Mouse (Mus musculus): ENCODE data around the gene Cox7a1. TPM values are rescaled to one million over a fixed set of nuclear protein-coding genes. Genes with fewer than 3 reads are reported as not detected.
"Not testable (repeated sequence)": the region's sequence is repeated elsewhere in the genome, so short reads cannot be mapped to it uniquely, and the experiment has no call there.

Gene Cox7a1
- polyA plus RNA-seq, 1 experiment from 2014 or later = 4.5 TPM

DNA sequence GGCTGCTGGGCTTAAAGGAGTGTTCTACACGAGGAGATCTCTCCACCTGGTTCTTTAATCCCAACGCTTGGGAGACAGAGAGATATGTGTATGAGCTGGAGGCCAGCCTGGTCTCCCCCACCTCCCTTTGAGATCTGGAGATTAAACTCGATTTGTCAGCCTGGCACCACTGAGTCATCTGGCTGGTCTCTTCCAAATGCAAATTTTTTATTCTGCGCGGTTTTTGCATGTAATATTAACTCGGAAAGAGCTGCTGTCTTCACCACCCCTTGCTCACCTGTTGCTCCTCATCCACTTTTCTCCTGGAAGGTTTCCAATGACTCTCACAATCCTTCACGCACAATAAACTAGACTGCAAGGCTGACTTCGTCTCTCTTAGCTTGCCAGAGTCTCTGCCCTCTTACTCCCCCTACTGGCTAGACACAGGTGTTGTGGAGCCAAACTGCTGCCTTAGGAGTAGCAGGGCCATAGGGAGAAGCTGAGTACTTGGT, 14.6 kb downstream of the Cox7a1 start, which contains the start of gene Capns1:
Gene Capns1 (minus strand): TSS at position 331 of the 491 bp plus-strand sequence.
- Histone ChIP-seq H3K4me2 (0 out of 2 replicates have a peak within 1 kb of the TSS, but pooled peaks have one; percentile 10), H3K9me3 (ENCODE audit: low read depth, low read length) (no peaks in the 10 kb centered on the region), H3K4me3 (ENCODE audit: low read depth, low read length) (no peak within 1 kb of the TSS), H3K9ac (no peak within 1 kb of the TSS), H3K4me1 (ENCODE audit: insufficient read depth) (peaks cover under 1% of the 10 kb centered on the region; the same call in 1 of the 2 replicates), H3K27ac (ENCODE audit: low read depth) (peak within 1 kb of the TSS; percentile 9; the same call in 1 of the 2 replicates), H3K27me3 (ENCODE audit: insufficient read depth, low read length) (no peaks in the 10 kb centered on the region), H3K36me3 (ENCODE audit: insufficient read depth) (no peaks in the 10 kb centered on the region)
- WGBS = 10% methylated on average over 8 of the region's 8 CpGs
- DNase-seq = peak; percentile 93
- ATAC-seq (ENCODE audit: insufficient read depth) = no peak
- peak; percentile 90 for TF ChIP-seq CTCF (IDR thresholded peaks at IDR 0.05; ENCODE audit: low read depth)

DNA sequence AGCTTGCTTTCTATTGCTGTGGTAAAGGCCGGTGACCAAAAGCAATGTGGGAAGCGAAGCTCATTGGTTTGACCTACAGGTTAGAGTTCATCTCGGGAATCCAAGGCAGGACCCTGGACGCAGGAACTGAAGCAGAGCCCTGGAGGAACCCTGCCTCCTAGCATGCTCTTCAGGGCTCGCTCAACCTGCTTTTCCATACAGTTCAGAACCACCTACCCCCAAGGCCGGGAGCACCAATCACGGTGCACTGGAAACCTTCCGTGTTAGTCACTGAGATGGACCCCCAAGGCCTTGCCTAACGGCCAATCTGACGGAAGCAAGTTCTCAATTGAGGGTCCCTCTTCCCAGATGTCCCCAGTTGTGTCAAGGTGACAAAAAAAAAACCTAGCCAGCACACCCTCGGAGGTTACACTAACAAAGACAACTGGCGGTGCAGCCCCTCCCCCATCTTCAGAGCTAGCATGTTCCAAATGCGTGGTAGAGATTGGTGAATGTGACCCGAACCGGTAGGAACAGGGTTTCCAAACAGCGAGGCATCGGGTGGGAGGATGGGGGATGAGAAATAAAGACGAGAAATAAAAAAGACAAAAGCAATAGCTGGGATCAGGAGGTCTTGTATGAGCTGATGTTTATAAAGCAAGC, 15.7 kb downstream of the Cox7a1 start:
- H3K36me3 ChIP-seq (ENCODE audit: insufficient read depth) = no peaks in the 10 kb centered on the region
- no peak for DNase-seq
- H3K27ac ChIP-seq (ENCODE audit: low read depth) = no peak overlapping the region
- no peak overlapping the region for H3K4me2 ChIP-seq
- no peaks in the 10 kb centered on the region for H3K27me3 ChIP-seq (ENCODE audit: insufficient read depth, low read length)
- H3K4me1 ChIP-seq (ENCODE audit: insufficient read depth) = no peaks in the 10 kb centered on the region
- no peak overlapping the region for H3K4me3 ChIP-seq (ENCODE audit: low read depth, low read length)
- no peaks in the 10 kb centered on the region for H3K9me3 ChIP-seq (ENCODE audit: low read depth, low read length)
- H3K9ac ChIP-seq = no peak overlapping the region
- no peak for TF ChIP-seq CTCF (IDR thresholded peaks at IDR 0.05; ENCODE audit: low read depth)
- no peak for ATAC-seq (ENCODE audit: insufficient read depth)
- 67% methylated on average over 18 of the region's 18 CpGs for WGBS

DNA sequence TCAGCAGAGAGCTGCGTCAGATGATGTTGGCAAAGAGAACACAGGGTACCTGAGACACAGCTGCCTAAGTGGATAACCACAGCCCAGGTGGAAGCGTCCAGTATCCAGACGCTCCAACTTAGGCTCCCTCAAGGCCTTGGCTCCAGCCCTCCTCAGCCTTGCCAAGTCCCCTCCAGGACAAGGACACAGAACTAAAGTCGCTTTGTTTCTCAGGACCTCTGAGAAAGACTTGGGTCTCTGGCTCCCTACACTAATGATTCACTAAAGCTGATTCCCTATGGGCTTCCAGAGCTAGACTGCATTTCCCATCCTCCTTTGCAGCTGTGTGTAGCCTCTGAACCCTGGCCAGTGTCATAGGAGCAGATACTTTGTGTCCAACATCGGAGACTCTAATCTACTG, 16.3 kb downstream of the Cox7a1 start:
- no peaks in the 10 kb centered on the region for H3K36me3 ChIP-seq (ENCODE audit: insufficient read depth)
- no peaks in the 10 kb centered on the region for H3K9me3 ChIP-seq (ENCODE audit: low read depth, low read length)
- H3K4me3 ChIP-seq (ENCODE audit: low read depth, low read length) = no peak overlapping the region
- 77% methylated on average over 5 of the region's 5 CpGs for WGBS
- no peak overlapping the region for H3K27ac ChIP-seq (ENCODE audit: low read depth)
- no peak overlapping the region for H3K9ac ChIP-seq
- H3K27me3 ChIP-seq (ENCODE audit: insufficient read depth, low read length) = no peaks in the 10 kb centered on the region
- H3K4me2 ChIP-seq = no peak overlapping the region
- no peak for TF ChIP-seq CTCF (IDR thresholded peaks at IDR 0.05; ENCODE audit: low read depth)
- ATAC-seq (ENCODE audit: insufficient read depth) = no peak
- H3K4me1 ChIP-seq (ENCODE audit: insufficient read depth) = no peaks in the 10 kb centered on the region
- no peak for DNase-seq

DNA sequence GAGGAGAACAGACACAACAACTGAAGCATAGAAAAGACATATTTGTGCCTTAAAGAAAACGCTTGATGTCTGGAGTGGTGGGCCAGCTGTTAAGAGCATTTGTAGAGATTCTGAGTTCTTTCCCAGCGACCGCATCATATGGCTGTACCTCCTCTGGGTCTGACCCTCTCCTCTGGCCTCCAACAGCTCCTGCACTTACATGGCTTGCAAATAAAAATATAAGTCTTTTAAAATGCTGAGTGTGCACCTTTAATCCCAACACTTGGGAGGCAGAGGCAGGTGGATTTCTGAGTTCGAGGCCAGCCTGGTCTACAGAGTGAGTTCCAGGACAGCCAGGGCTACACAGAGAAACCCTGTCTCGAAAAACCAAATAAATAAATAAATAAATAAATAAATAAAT, 16.7 kb downstream of the Cox7a1 start:
- not testable (repeated sequence) for DNase-seq; ATAC-seq (ENCODE audit: insufficient read depth); H3K27me3 ChIP-seq (ENCODE audit: insufficient read depth, low read length); H3K9me3 ChIP-seq (ENCODE audit: low read depth, low read length); H3K9ac ChIP-seq; H3K27ac ChIP-seq (ENCODE audit: low read depth); H3K4me2 ChIP-seq; H3K4me1 ChIP-seq (ENCODE audit: insufficient read depth); H3K4me3 ChIP-seq (ENCODE audit: low read depth, low read length); H3K36me3 ChIP-seq (ENCODE audit: insufficient read depth)
- 78% methylated on average over 5 of the region's 5 CpGs for WGBS

DNA sequence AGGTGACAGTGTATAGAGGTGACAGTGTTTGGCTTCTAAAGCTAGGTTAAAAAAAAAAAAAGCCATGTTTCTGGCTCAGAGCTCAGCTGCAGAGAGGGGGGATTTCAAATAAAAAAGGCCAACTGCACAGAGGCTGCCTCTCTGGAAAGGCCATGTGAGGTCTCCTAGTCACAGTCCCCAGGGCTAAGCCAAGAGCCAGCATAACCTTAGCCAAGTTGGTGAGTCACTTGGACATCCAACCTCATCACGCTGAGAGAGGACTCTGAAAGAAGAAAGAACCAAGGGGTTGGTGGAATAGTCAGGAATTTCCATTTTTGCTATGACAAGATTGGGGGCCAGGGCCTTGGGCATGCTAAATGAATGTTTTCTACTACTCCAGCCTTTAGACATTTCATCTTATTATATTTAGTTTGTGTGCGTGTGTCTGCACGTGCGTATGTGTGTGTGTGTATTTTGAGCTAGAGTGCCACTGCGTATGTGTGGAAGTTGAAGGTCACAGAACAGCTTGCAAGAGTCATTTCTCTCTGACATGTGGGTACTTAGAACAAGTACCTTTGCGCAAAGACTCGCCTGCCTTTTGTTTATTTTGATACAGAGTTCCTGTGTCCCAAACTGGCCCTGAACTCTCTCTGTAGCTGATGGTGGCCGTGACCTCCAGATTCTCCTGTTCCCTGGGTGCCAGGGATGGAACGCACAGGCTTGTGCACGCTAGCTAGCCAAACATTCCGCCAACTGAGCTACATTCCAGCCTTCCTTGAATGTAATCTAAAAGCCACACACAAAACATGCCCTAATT, 19.1 kb downstream of the Cox7a1 start:
- H3K4me2 ChIP-seq = no peak overlapping the region
- ATAC-seq (ENCODE audit: insufficient read depth) (no peak), DNase-seq (no peak)
- no peaks in the 10 kb centered on the region for H3K36me3 ChIP-seq (ENCODE audit: insufficient read depth)
- H3K9ac ChIP-seq = no peak overlapping the region
- H3K27ac ChIP-seq (ENCODE audit: low read depth) = no peak overlapping the region
- H3K27me3 ChIP-seq (ENCODE audit: insufficient read depth, low read length) = no peaks in the 10 kb centered on the region
- H3K9me3 ChIP-seq (ENCODE audit: low read depth, low read length) = no peaks in the 10 kb centered on the region
- no peaks in the 10 kb centered on the region for H3K4me1 ChIP-seq (ENCODE audit: insufficient read depth)
- 40% methylated on average over 11 of the region's 11 CpGs for WGBS
- TF ChIP-seq CTCF (IDR thresholded peaks at IDR 0.05; ENCODE audit: low read depth) = no peak
- H3K4me3 ChIP-seq (ENCODE audit: low read depth, low read length) = no peak overlapping the region

DNA sequence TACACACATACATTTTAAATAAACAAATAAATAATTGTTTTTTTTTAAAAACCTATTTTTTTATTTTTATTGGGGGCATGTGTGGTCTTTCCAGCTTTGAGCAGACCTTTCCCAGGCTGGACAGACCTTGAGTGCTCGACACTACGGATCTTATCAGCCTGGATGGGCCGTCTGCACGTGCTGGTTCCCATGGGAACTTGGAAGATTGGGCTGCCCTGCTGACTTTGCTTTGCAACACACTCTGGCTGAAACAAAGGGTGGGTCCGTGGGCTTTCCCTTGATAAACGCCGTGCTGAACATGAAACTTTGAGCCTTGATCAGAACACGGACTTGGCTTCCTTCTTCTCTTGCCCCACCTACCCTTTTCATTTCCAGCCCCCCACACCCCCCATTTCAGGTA, 20.4 kb downstream of the Cox7a1 start:
- Histone ChIP-seq H3K9me3 (ENCODE audit: low read depth, low read length) (no peaks in the 10 kb centered on the region), H3K4me3 (ENCODE audit: low read depth, low read length) (no peak overlapping the region), H3K4me2 (no peak overlapping the region), H3K27me3 (ENCODE audit: insufficient read depth, low read length) (no peaks in the 10 kb centered on the region), H3K9ac (no peak overlapping the region), H3K4me1 (ENCODE audit: insufficient read depth) (no peaks in the 10 kb centered on the region), H3K27ac (ENCODE audit: low read depth) (no peak overlapping the region), H3K36me3 (ENCODE audit: insufficient read depth) (no peaks in the 10 kb centered on the region)
- TF ChIP-seq CTCF (IDR thresholded peaks at IDR 0.05; ENCODE audit: low read depth) = no peak
- 22% methylated on average over 8 of the region's 8 CpGs for WGBS
- ATAC-seq (ENCODE audit: insufficient read depth) (no peak), DNase-seq (no peak)

DNA sequence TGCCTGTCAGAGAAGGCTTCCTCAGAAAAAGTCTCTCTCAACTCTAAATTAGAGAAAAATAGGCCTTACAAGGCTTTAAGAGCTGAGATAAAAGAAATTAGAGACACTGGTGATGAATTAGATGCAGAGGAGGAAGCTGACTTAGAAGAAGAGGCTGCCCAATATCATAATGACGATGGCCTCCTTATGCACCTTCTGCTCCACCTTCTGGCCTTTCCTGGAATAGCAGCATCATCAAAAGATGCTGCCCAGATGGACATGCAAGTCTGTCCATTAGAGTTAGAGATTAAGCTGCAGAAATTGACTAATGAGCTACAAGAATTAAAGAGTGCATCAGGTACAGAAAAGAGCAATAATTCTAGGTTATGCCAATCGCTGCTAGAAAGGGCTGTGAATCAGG, 21.4 kb downstream of the Cox7a1 start:
- H3K27ac ChIP-seq (ENCODE audit: low read depth) = no peak overlapping the region
- no peaks in the 10 kb centered on the region for H3K27me3 ChIP-seq (ENCODE audit: insufficient read depth, low read length)
- DNase-seq (peak; percentile 84), ATAC-seq (ENCODE audit: insufficient read depth) (no peak)
- 7% methylated on average over 2 of the region's 2 CpGs for WGBS
- H3K9me3 ChIP-seq (ENCODE audit: low read depth, low read length) = no peaks in the 10 kb centered on the region
- H3K4me1 ChIP-seq (ENCODE audit: insufficient read depth) = no peaks in the 10 kb centered on the region
- H3K36me3 ChIP-seq (ENCODE audit: insufficient read depth) = no peaks in the 10 kb centered on the region
- H3K9ac ChIP-seq = no peak overlapping the region
- H3K4me3 ChIP-seq (ENCODE audit: low read depth, low read length) = no peak overlapping the region
- no peak overlapping the region for H3K4me2 ChIP-seq
- peak; percentile 87 for TF ChIP-seq CTCF (IDR thresholded peaks at IDR 0.05; ENCODE audit: low read depth)

DNA sequence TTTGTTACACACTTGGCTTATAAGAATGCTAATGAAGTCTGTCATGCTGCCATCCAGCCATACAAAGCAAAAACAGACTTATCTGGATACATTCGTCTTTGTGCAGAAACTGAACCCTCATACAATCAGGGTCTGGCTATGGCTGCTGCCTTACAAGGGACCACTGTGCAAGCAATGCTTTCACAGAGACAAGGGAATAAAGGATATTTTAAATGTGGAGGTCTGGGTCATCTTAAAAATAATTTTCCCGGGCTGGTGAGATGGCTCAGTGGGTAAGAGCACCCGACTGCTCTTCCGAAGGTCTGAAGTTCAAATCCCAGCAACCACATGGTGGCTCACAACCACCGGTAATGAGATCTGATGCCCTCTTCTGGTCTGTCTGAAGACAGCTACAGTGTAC, 22.4 kb downstream of the Cox7a1 start:
- WGBS = 53% methylated on average over 5 of the region's 5 CpGs
- H3K4me1 ChIP-seq (ENCODE audit: insufficient read depth); H3K4me2 ChIP-seq; H3K9ac ChIP-seq; ATAC-seq (ENCODE audit: insufficient read depth); H3K9me3 ChIP-seq (ENCODE audit: low read depth, low read length); H3K4me3 ChIP-seq (ENCODE audit: low read depth, low read length); H3K36me3 ChIP-seq (ENCODE audit: insufficient read depth); DNase-seq; H3K27me3 ChIP-seq (ENCODE audit: insufficient read depth, low read length); H3K27ac ChIP-seq (ENCODE audit: low read depth): not testable (repeated sequence)
